Mouse (Mus musculus): ENCODE data around the gene S100a10.

- TF ChIP-seq CTCF (IDR thresholded peaks at IDR 0.05; ENCODE audit: borderline replicate concordance, extremely low read depth, insufficient read depth, insufficient read length) (no peak), POLR2A (IDR thresholded peaks at IDR 0.05; ENCODE audit: borderline replicate concordance, extremely low read depth, insufficient read depth, insufficient read length, poor library complexity, severe bottlenecking) (no peak)
Measured at GRCm38 (mm10) chr3:93519856-93520329, 35.0 kb upstream of the S100a10 start.

Data from brain, embryonic 14.5 days (tissue).